Mouse (Mus musculus) lung, adult 2 months (tissue): ENCODE measurements around the gene Abi1.

Experiments
- CTCF ChIP-seq: fragments of 200-500 bp; IDR thresholded peaks from 2 replicates; pipeline ENCODE4 v1.5.1; 2011; ENCODE audit warnings: mild to moderate bottlenecking, low read length, control low read depth; ENCODE audit not compliant: insufficient read depth
- POLR2A ChIP-seq: fragments of 200-500 bp; IDR thresholded peaks from 2 replicates; pipeline ENCODE4 v1.6.1; 2011; ENCODE audit warnings: low read depth, mild to moderate bottlenecking, control low read depth, low read length, borderline replicate concordance; ENCODE audit errors: extremely low read depth

DNA sequence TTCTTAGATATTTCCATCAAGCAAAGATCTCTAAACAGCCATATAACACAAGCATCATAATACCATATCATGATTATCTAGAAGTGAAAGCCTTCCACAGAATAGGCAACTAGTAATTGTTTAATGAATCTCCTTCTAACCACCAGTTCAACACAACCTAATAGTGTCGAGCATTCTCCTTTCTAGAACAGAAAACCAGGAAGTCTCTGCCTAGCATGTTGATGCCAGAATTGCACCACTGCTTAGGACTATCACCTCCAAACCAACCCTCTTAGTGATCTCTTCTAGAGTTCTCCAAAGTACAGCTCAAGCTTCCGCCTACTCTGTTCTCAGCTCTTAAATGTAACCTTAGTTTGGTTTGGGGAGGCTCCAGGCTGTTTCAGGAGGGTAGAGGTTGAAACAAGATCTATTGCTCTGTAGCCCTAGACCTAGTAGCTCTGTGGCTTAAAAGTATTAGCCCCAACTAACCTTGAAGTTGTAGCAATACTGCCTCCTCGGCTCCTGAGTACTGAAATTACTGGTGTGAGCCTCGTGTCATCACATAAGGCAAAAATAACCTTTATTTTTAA lies 16.2 kb downstream of the Abi1 start:
- TF ChIP-seq POLR2A (no peak), CTCF (no peak)
